Mouse (Mus musculus): Measurements from ENCODE around the gene Xaf1. TPM values are rescaled to one million over a fixed set of nuclear protein-coding genes. Genes with fewer than 3 reads are reported as not detected.

The Xaf1 gene
- 1.2 TPM for polyA plus RNA-seq (2012; fragmentation: generic; extraction: Trizol)
- long read RNA-seq, experiment 1, partial matches to known transcripts: 1 of 4 reads
- long read RNA-seq, experiment 1, other reads (novel, unspliced or antisense): 2 of 4 reads
- long read RNA-seq, experiment 2: 0 reads

DNA sequence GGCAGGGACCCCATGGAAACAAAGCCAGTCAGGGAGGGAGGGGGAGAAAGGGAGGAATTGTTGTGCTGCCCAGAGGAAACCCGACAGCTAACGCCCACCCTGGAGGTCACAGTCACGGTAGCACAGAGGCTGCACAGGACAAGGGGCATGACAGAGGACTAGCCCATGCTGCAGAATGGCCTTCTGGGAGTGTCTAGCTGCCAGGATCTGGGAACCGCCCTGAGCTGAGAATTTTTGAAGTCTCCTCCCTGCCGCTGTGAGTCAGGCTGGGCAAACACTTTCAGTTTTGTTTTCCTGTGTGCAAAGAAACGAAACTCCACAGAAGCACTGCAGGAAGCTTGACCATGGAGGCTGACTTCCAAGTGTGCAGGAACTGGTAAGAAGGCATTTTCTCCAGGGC is at the start of gene Xaf1:
Gene Xaf1, plus strand, starts transcription at position 296 of the 400 bp plus-strand sequence.
- Histone ChIP-seq H3ac (ENCODE audit: control insufficient read depth, insufficient read length, low read depth) (no peak within 1 kb of the TSS), H3K79me3 (ENCODE audit: low read depth) (no peaks in the 10 kb centered on the region), H3K79me2 (ENCODE audit: control insufficient read depth, insufficient read depth) (no peaks in the 10 kb centered on the region), H3K36me3 (ENCODE audit: control insufficient read depth, insufficient read depth) (no peaks in the 10 kb centered on the region), H3K4me3 (ENCODE audit: insufficient read depth, poor library complexity, severe bottlenecking) (peak within 1 kb of the TSS; percentile 21), H3K27me3 (ENCODE audit: control insufficient read depth, insufficient read depth, insufficient read length) (no peaks in the 10 kb centered on the region)
- no peak for TF ChIP-seq MAX (IDR thresholded peaks at IDR 0.05)
- TF ChIP-seq FOSL1 (IDR thresholded peaks at IDR 0.05; ENCODE audit: insufficient read depth, low read length, poor library complexity, severe bottlenecking): no peak
- no peak for TF ChIP-seq MYOG (IDR thresholded peaks at IDR 0.05; ENCODE audit: control insufficient read depth, extremely low read depth, insufficient read length)
- TF ChIP-seq CTCF (IDR thresholded peaks at IDR 0.05; ENCODE audit: control insufficient read depth, insufficient read depth, insufficient read length): no peak
- TF ChIP-seq MYOD1 (IDR thresholded peaks at IDR 0.05; ENCODE audit: control insufficient read depth, insufficient read length, low read depth): no peak
- TF ChIP-seq USF1 (IDR thresholded peaks at IDR 0.05; ENCODE audit: low read depth): no peak

GRCm38 (mm10) chr11:72255629-72256028 is 45.8 kb upstream of the Xaf1 start:
- Histone ChIP-seq H3K27me3 (ENCODE audit: control insufficient read depth, insufficient read depth, insufficient read length) (peaks cover 10% of the 10 kb centered on the region), H3ac (ENCODE audit: control insufficient read depth, insufficient read length, low read depth) (no peak overlapping the region), H3K79me2 (ENCODE audit: control insufficient read depth, insufficient read depth) (no peaks in the 10 kb centered on the region), H3K4me3 (ENCODE audit: insufficient read depth, poor library complexity, severe bottlenecking) (no peak overlapping the region), H3K79me3 (ENCODE audit: low read depth) (no peaks in the 10 kb centered on the region), H3K36me3 (ENCODE audit: control insufficient read depth, insufficient read depth) (no peaks in the 10 kb centered on the region)
- TF ChIP-seq FOSL1 (IDR thresholded peaks at IDR 0.05; ENCODE audit: insufficient read depth, low read length, poor library complexity, severe bottlenecking) (no peak), MYOD1 (IDR thresholded peaks at IDR 0.05; ENCODE audit: control insufficient read depth, insufficient read length, low read depth) (no peak), MAX (IDR thresholded peaks at IDR 0.05) (no peak), CTCF (IDR thresholded peaks at IDR 0.05; ENCODE audit: control insufficient read depth, insufficient read depth, insufficient read length) (no peak), CEBPB (IDR thresholded peaks at IDR 0.05; ENCODE audit: low read depth) (no peak), USF1 (IDR thresholded peaks at IDR 0.05; ENCODE audit: low read depth) (no peak), MYOG (IDR thresholded peaks at IDR 0.05; ENCODE audit: control insufficient read depth, extremely low read depth, insufficient read length) (no peak)

DNA sequence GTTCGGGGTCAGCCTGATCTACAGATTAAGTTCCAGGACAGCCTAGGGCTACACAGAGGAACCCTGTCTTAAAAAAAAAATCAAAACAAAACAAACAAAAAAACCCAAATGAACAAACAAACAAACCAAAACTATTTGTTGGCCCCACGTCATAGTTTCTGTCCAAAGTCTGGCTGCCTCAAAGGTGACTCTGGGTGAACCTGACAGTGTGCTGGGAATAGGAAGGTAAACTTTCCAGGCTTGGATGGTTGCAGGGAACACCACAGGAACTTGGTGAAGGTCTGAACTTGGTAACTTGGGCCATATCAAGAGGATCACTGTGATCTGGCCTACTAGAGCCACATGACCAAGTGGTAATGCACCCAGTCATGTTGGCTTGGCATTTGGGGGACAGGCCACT is 45.0 kb upstream of the Xaf1 start:
- H3K36me3 ChIP-seq (ENCODE audit: control insufficient read depth, insufficient read depth): no peaks in the 10 kb centered on the region
- no peak overlapping the region for H3K4me3 ChIP-seq (ENCODE audit: insufficient read depth, poor library complexity, severe bottlenecking)
- H3K27me3 ChIP-seq (ENCODE audit: control insufficient read depth, insufficient read depth, insufficient read length): peaks cover 10% of the 10 kb centered on the region
- no peak overlapping the region for H3ac ChIP-seq (ENCODE audit: control insufficient read depth, insufficient read length, low read depth)
- H3K79me3 ChIP-seq (ENCODE audit: low read depth): no peaks in the 10 kb centered on the region
- TF ChIP-seq MAX (IDR thresholded peaks at IDR 0.05) (no peak), FOSL1 (IDR thresholded peaks at IDR 0.05; ENCODE audit: insufficient read depth, low read length, poor library complexity, severe bottlenecking) (no peak), MYOG (IDR thresholded peaks at IDR 0.05; ENCODE audit: control insufficient read depth, extremely low read depth, insufficient read length) (no peak), CEBPB (IDR thresholded peaks at IDR 0.05; ENCODE audit: low read depth) (no peak), MYOD1 (IDR thresholded peaks at IDR 0.05; ENCODE audit: control insufficient read depth, insufficient read length, low read depth) (no peak), CTCF (IDR thresholded peaks at IDR 0.05; ENCODE audit: control insufficient read depth, insufficient read depth, insufficient read length) (no peak), USF1 (IDR thresholded peaks at IDR 0.05; ENCODE audit: low read depth) (no peak)
- H3K79me2 ChIP-seq (ENCODE audit: control insufficient read depth, insufficient read depth): no peaks in the 10 kb centered on the region

DNA sequence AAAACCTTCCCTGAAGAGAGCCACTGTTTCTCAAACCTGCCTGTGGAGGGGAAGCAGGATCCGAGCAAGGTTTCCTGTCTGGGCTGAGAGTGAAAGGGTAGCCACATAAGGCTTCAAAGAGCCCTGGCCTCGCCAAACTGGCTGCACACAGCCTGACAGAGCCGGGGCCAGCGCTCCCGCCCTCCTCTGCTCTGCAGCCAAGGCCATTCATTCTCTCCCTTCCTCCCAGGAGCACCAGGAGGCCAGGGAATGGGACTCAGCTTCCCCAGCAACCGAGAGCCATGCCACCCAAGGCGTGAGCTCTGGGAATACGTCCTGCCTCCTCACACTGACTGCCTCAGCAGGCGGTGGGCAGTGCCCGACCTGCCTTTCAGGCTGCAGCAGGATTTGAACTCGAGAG is 35.9 kb upstream of the Xaf1 start:
- no peaks in the 10 kb centered on the region for H3K79me2 ChIP-seq (ENCODE audit: control insufficient read depth, insufficient read depth)
- no peak for TF ChIP-seq MAX (IDR thresholded peaks at IDR 0.05)
- no peak for TF ChIP-seq MYOD1 (IDR thresholded peaks at IDR 0.05; ENCODE audit: control insufficient read depth, insufficient read length, low read depth)
- no peak for TF ChIP-seq CTCF (IDR thresholded peaks at IDR 0.05; ENCODE audit: control insufficient read depth, insufficient read depth, insufficient read length)
- no peak for TF ChIP-seq FOSL1 (IDR thresholded peaks at IDR 0.05; ENCODE audit: insufficient read depth, low read length, poor library complexity, severe bottlenecking)
- TF ChIP-seq USF1 (IDR thresholded peaks at IDR 0.05; ENCODE audit: low read depth): no peak
- no peak for TF ChIP-seq CEBPB (IDR thresholded peaks at IDR 0.05; ENCODE audit: low read depth)
- TF ChIP-seq MYOG (IDR thresholded peaks at IDR 0.05; ENCODE audit: control insufficient read depth, extremely low read depth, insufficient read length): no peak
- no peaks in the 10 kb centered on the region for H3K79me3 ChIP-seq (ENCODE audit: low read depth)
- H3ac ChIP-seq (ENCODE audit: control insufficient read depth, insufficient read length, low read depth): no peak overlapping the region
- H3K4me3 ChIP-seq (ENCODE audit: insufficient read depth, poor library complexity, severe bottlenecking): no peak overlapping the region
- H3K36me3 ChIP-seq (ENCODE audit: control insufficient read depth, insufficient read depth): no peaks in the 10 kb centered on the region
- no peaks in the 10 kb centered on the region for H3K27me3 ChIP-seq (ENCODE audit: control insufficient read depth, insufficient read depth, insufficient read length)

- Histone ChIP-seq H3K79me2 (ENCODE audit: control insufficient read depth, insufficient read depth) (no peaks in the 10 kb centered on the region), H3K79me3 (ENCODE audit: low read depth) (no peaks in the 10 kb centered on the region), H3ac (ENCODE audit: control insufficient read depth, insufficient read length, low read depth) (no peak overlapping the region), H3K27me3 (ENCODE audit: control insufficient read depth, insufficient read depth, insufficient read length) (no peaks in the 10 kb centered on the region), H3K36me3 (ENCODE audit: control insufficient read depth, insufficient read depth) (no peaks in the 10 kb centered on the region), H3K4me3 (ENCODE audit: insufficient read depth, poor library complexity, severe bottlenecking) (no peak overlapping the region)
- TF ChIP-seq MAX (IDR thresholded peaks at IDR 0.05) (no peak), FOSL1 (IDR thresholded peaks at IDR 0.05; ENCODE audit: insufficient read depth, low read length, poor library complexity, severe bottlenecking) (no peak), CTCF (IDR thresholded peaks at IDR 0.05; ENCODE audit: control insufficient read depth, insufficient read depth, insufficient read length) (peak; percentile 31)
Measured at GRCm38 (mm10) chr11:72266207-72266959, 35.0 kb upstream of the Xaf1 start.
